Mouse (Mus musculus) hindbrain, embryonic 12.5 days (tissue): Measurements from ENCODE around the gene Defb30. TPM values are rescaled to one million over a fixed set of nuclear protein-coding genes. Genes with fewer than 3 reads are reported as not detected.
A peak's percentile ranks its signal among the peaks of the same experiment; 100 is the strongest.

Experiments
- ATAC-seq: fragments of 200-750 bp; cut with Nextera tagmentation; 2 replicates; pipeline ENCODE4 v1.8.0; 2017; ENCODE audit warnings: moderate TSS enrichment; ENCODE audit not compliant: low FRiP score
- H3K27ac ChIP-seq: fragments of 300-500 bp; sonication (generic); 2 replicates; pipeline ENCODE4 v1.5.1; 2016; ENCODE audit warnings: mild to moderate bottlenecking
- H3K27me3 ChIP-seq: fragments of 300-500 bp; sonication (generic); 2 replicates; pipeline ENCODE4 v1.6.1; 2016; ENCODE audit warnings: mild to moderate bottlenecking
- H3K36me3 ChIP-seq: fragments of 300-500 bp; sonication (generic); 2 replicates; pipeline ENCODE4 v1.6.1; 2016; ENCODE audit warnings: mild to moderate bottlenecking
- H3K4me1 ChIP-seq: fragments of 300-500 bp; sonication (generic); 2 replicates; pipeline ENCODE4 v1.6.1; 2016
- H3K4me2 ChIP-seq: fragments of 300-500 bp; sonication (generic); replicated peaks from 2 replicates; pipeline ENCODE4 v1.6.1; 2016; ENCODE audit warnings: mild to moderate bottlenecking
- H3K4me3 ChIP-seq: fragments of 300-500 bp; sonication (generic); 2 replicates; pipeline ENCODE4 v1.5.1; 2016; ENCODE audit warnings: mild to moderate bottlenecking
- H3K9ac ChIP-seq: fragments of 300-500 bp; sonication (generic); 2 replicates; pipeline ENCODE4 v1.6.1; 2016; ENCODE audit warnings: mild to moderate bottlenecking, moderate library complexity
- H3K9me3 ChIP-seq: fragments of 300-500 bp; sonication (generic); replicated peaks from 2 replicates; pipeline ENCODE4 v1.6.1; 2016; ENCODE audit warnings: mild to moderate bottlenecking
- WGBS: fragments of 180-500 bp; shearing (Covaris S2); methylation state at CpG from one replicate; pipeline ENCODE4 v1.1.7; 2016; 5-methylcytosine and 5-hydroxymethylcytosine counted together
- polyA plus RNA-seq: library from polyadenylated mRNA; unstranded; fragments of >200 nt; fragmentation: Nextera tagmentation; extraction: Ambion mirVana; gene quantifications from 2 replicates; pipeline ENCODE4 v1.2.1, GENCODE M21; 2016

Defb30 gene
- polyA plus RNA-seq = not detected in 2 replicates

- ATAC-seq = no peak
- no peaks in the 10 kb centered on the region for H3K36me3 ChIP-seq
- no peaks in the 10 kb centered on the region for H3K4me1 ChIP-seq
- no peak within 1 kb of the TSS for H3K4me3 ChIP-seq
- H3K27me3 ChIP-seq = no peaks in the 10 kb centered on the region
- 63% methylated on average over 11 of the region's 14 CpGs for WGBS
- H3K9ac ChIP-seq = no peak within 1 kb of the TSS
- no peak within 1 kb of the TSS for H3K4me2 ChIP-seq
- H3K9me3 ChIP-seq = no peaks in the 10 kb centered on the region
- no peak within 1 kb of the TSS for H3K27ac ChIP-seq
These were observed at the start of gene Defb30 for GRCm38 (mm10) chr14:63049910-63050370. TSS of gene Defb30 (minus strand) at chr14:63049960.

GRCm38 (mm10) chr14:63067708-63068107, 17.9 kb upstream of the Defb30 start:
- Histone ChIP-seq H3K9ac (no peak overlapping the region), H3K4me2 (no peak overlapping the region), H3K36me3 (no peaks in the 10 kb centered on the region), H3K4me3 (no peak overlapping the region), H3K9me3 (no peaks in the 10 kb centered on the region), H3K27ac (no peak overlapping the region), H3K27me3 (peaks cover 10% of the 10 kb centered on the region), H3K4me1 (no peaks in the 10 kb centered on the region)
- no peak for ATAC-seq
- 73% methylated on average over 15 of the region's 15 CpGs for WGBS

GRCm38 (mm10) chr14:63066630-63067310, 17.0 kb upstream of the Defb30 start:
- no peak overlapping the region for H3K27ac ChIP-seq
- no peak overlapping the region for H3K9ac ChIP-seq
- no peaks in the 10 kb centered on the region for H3K36me3 ChIP-seq
- no peak for ATAC-seq
- no peaks in the 10 kb centered on the region for H3K4me1 ChIP-seq
- 38% methylated on average over 16 of the region's 16 CpGs for whole genome bisulfite sequencing
- H3K9me3 ChIP-seq = no peaks in the 10 kb centered on the region
- no peak overlapping the region for H3K4me3 ChIP-seq
- H3K4me2 ChIP-seq = peak overlapping the region; percentile 34; the same call in 1 of the 2 replicates
- H3K27me3 ChIP-seq = peaks cover 10% of the 10 kb centered on the region

GRCm38 (mm10) chr14:63065391-63065790, 15.6 kb upstream of the Defb30 start:
- Histone ChIP-seq H3K27me3 (peaks cover 10% of the 10 kb centered on the region), H3K4me3 (no peak overlapping the region), H3K4me1 (no peaks in the 10 kb centered on the region), H3K36me3 (no peaks in the 10 kb centered on the region), H3K9me3 (no peaks in the 10 kb centered on the region), H3K9ac (no peak overlapping the region), H3K4me2 (no peak overlapping the region), H3K27ac (no peak overlapping the region)
- no peak for ATAC-seq
- WGBS = 76% methylated on average over 5 of the region's 5 CpGs

- Histone ChIP-seq H3K9ac (no peak overlapping the region), H3K27me3 (0 out of 2 replicates have a peak, but pooled peaks cover 5% of the 10 kb centered on the region), H3K9me3 (no peaks in the 10 kb centered on the region), H3K4me2 (no peak overlapping the region), H3K36me3 (no peaks in the 10 kb centered on the region), H3K4me3 (no peak overlapping the region), H3K27ac (no peak overlapping the region), H3K4me1 (no peaks in the 10 kb centered on the region)
- WGBS = 95% methylated on average over 2 of the region's 2 CpGs
- no peak for ATAC-seq
These were observed 12.4 kb upstream of the Defb30 start for GRCm38 (mm10) chr14:63062184-63062583.

GRCm38 (mm10) chr14:63060361-63060760, 10.6 kb upstream of the Defb30 start:
- no peak overlapping the region for H3K27ac ChIP-seq
- H3K36me3 ChIP-seq = no peaks in the 10 kb centered on the region
- no peak overlapping the region for H3K9ac ChIP-seq
- H3K4me1 ChIP-seq = no peaks in the 10 kb centered on the region
- 0 out of 2 replicates have a peak, but pooled peaks cover 2% of the 10 kb centered on the region for H3K27me3 ChIP-seq
- WGBS = 90% methylated on average over 10 of the region's 10 CpGs
- H3K9me3 ChIP-seq = no peaks in the 10 kb centered on the region
- no peak overlapping the region for H3K4me2 ChIP-seq
- no peak overlapping the region for H3K4me3 ChIP-seq
- no peak for ATAC-seq

- Histone ChIP-seq H3K4me3 (no peak overlapping the region), H3K4me2 (no peak overlapping the region), H3K4me1 (no peaks in the 10 kb centered on the region), H3K9ac (no peak overlapping the region), H3K36me3 (no peaks in the 10 kb centered on the region), H3K9me3 (no peaks in the 10 kb centered on the region), H3K27ac (no peak overlapping the region), H3K27me3 (no peaks in the 10 kb centered on the region)
- 50% methylated on average over 6 of the region's 6 CpGs for WGBS
- peak; percentile 38; the same call in 1 of the 2 replicates for ATAC-seq
These were observed 5.0 kb upstream of the Defb30 start for GRCm38 (mm10) chr14:63054729-63055128.

GRCm38 (mm10) chr14:63050769-63051168, 1.0 kb upstream of the Defb30 start:
- ATAC-seq = no peak
- H3K9me3 ChIP-seq = no peaks in the 10 kb centered on the region

GRCm38 (mm10) chr14:63046691-63047090, 3.1 kb downstream of the Defb30 start, which contains the start of gene Defb42:
TSS of gene Defb42 (plus strand) at chr14:63046991.
- Histone ChIP-seq H3K4me3 (no peak within 1 kb of the TSS), H3K9ac (no peak within 1 kb of the TSS), H3K36me3 (no peaks in the 10 kb centered on the region), H3K27me3 (no peaks in the 10 kb centered on the region), H3K4me2 (no peak within 1 kb of the TSS), H3K27ac (no peak within 1 kb of the TSS), H3K9me3 (no peaks in the 10 kb centered on the region), H3K4me1 (no peaks in the 10 kb centered on the region)
- no peak for ATAC-seq
- WGBS = 80% methylated on average over 3 of the region's 3 CpGs

More at GRCm38 (mm10) chr14:63050769-63051168, 1.0 kb upstream of the Defb30 start:
- Histone ChIP-seq H3K4me1 (no peaks in the 10 kb centered on the region), H3K4me3 (no peak overlapping the region), H3K27me3 (no peaks in the 10 kb centered on the region), H3K4me2 (no peak overlapping the region), H3K36me3 (no peaks in the 10 kb centered on the region), H3K27ac (no peak overlapping the region), H3K9ac (no peak overlapping the region)
- 35% methylated on average over 5 of the region's 5 CpGs for WGBS

GRCm38 (mm10) chr14:63020524-63021156, 29.1 kb downstream of the Defb30 start:
- H3K27me3 ChIP-seq = no peaks in the 10 kb centered on the region
- no peaks in the 10 kb centered on the region for H3K4me1 ChIP-seq
- H3K4me2 ChIP-seq = no peak overlapping the region
- H3K36me3 ChIP-seq = no peaks in the 10 kb centered on the region
- H3K9me3 ChIP-seq = no peaks in the 10 kb centered on the region
- ATAC-seq = no peak
- WGBS = 67% methylated on average over 6 of the region's 6 CpGs
- no peak overlapping the region for H3K27ac ChIP-seq
- no peak overlapping the region for H3K4me3 ChIP-seq
- no peak overlapping the region for H3K9ac ChIP-seq

- Histone ChIP-seq H3K4me3 (no peak overlapping the region), H3K9ac (no peak overlapping the region), H3K27me3 (no peaks in the 10 kb centered on the region), H3K27ac (no peak overlapping the region), H3K36me3 (no peaks in the 10 kb centered on the region), H3K4me2 (no peak overlapping the region), H3K4me1 (no peaks in the 10 kb centered on the region), H3K9me3 (no peaks in the 10 kb centered on the region)
- ATAC-seq = no peak
- 89% methylated on average over 4 of the region's 4 CpGs for WGBS
These were observed 35.1 kb downstream of the Defb30 start for GRCm38 (mm10) chr14:63014667-63015066.

GRCm38 (mm10) chr14:63013082-63013481, 36.7 kb downstream of the Defb30 start:
- Histone ChIP-seq H3K4me1 (no peaks in the 10 kb centered on the region), H3K36me3 (no peaks in the 10 kb centered on the region), H3K9me3 (no peaks in the 10 kb centered on the region), H3K4me3 (no peak overlapping the region), H3K27ac (no peak overlapping the region), H3K4me2 (no peak overlapping the region), H3K27me3 (no peaks in the 10 kb centered on the region), H3K9ac (no peak overlapping the region)
- 83% methylated on average over 4 of the region's 4 CpGs for WGBS
- ATAC-seq = no peak
